24 mouse cellular contexts compared by ENCODE assay signal in genomic region chr3:59290551-59290950, GRCm38 (mm10). TPM values are rescaled to one million over a fixed set of nuclear protein-coding genes. Genes with fewer than 3 reads are reported as not detected.
DNase-seq lines count a peak whose midpoint lies in the region; ATAC-seq and TF ChIP-seq lines count a peak whose summit lies in the region.
"Had no signal": no experiment of that assay in that cellular context is flagged by ENCODE, and none has a peak within 500 bp of the region (broad histone marks: within the 10 kb centered on the region; RNA-seq: fewer than 3 reads in every experiment).

No protein-coding gene starts in this region.

- intact Hi-C loops in heart, postnatal 25 days (cut with DNase I), result no loop called here

- no peaks in the 10 kb centered on the region for H3K79me2 ChIP-seq in liver, adult 2 months (ENCODE audit: control insufficient read depth, insufficient read depth, low read length)

- no peak overlapping the region for H3K4me3 ChIP-seq in liver, adult 2 months (ENCODE audit: insufficient read depth, low read depth, low read length)
- H3K4me3 ChIP-seq in liver, embryonic 11.5 days (ENCODE audit: low read depth, low read length), result no peak overlapping the region
- H3K4me3 ChIP-seq: embryonic facial prominence, embryonic 15.5 days; erythroblast, embryonic 14.5 days; forebrain, embryonic 12.5 days; heart, embryonic 10.5 days; hindbrain, embryonic 10.5 days; intestine, embryonic 15.5 days had no signal

- H3K9me3 ChIP-seq in liver, embryonic 11.5 days (ENCODE audit: control insufficient read depth, low read length), result no peaks in the 10 kb centered on the region
- H3K9me3 ChIP-seq: embryonic facial prominence, embryonic 15.5 days; forebrain, embryonic 12.5 days; heart, embryonic 10.5 days; hindbrain, embryonic 10.5 days; intestine, embryonic 15.5 days had no signal

- 17% methylated on average over 2 of the region's 2 CpGs for WGBS in liver, adult 2 months
- WGBS in liver, embryonic 11.5 days, result 73% methylated on average over 2 of the region's 2 CpGs

- no peak for TF ChIP-seq CTCF in liver, adult 2 months (IDR thresholded peaks at IDR 0.05; ENCODE audit: low read depth, low read length)

- no peak for TF ChIP-seq POLR2A in liver, adult 2 months (IDR thresholded peaks at IDR 0.05; ENCODE audit: extremely low read depth, insufficient read depth, low read length)

- H3K27me3 ChIP-seq in liver, adult 2 months (ENCODE audit: control insufficient read depth, insufficient read depth, low read length), result no peaks in the 10 kb centered on the region
- no peaks in the 10 kb centered on the region for H3K27me3 ChIP-seq in liver, embryonic 11.5 days (replicated peaks; ENCODE audit: control insufficient read depth, insufficient read depth, low read length)
- H3K27me3 ChIP-seq: CH12.LX; embryonic facial prominence, embryonic 15.5 days; forebrain, embryonic 12.5 days; intestine, embryonic 15.5 days had no signal

- no peak for ATAC-seq in liver, embryonic 11.5 days (replicated peaks; ENCODE audit: low FRiP score)
- no peak for ATAC-seq in frontal cortex, adult (ENCODE audit: low TSS enrichment)
- ATAC-seq: forebrain, embryonic 16.5 days; intestine, embryonic 15.5 days had no signal

- H3K4me1 ChIP-seq in liver, adult 2 months (ENCODE audit: control insufficient read depth, insufficient read depth, low read length), result no peaks in the 10 kb centered on the region
- H3K4me1 ChIP-seq in liver, embryonic 11.5 days (replicated peaks; ENCODE audit: control insufficient read depth, insufficient read depth, low read length), result no peaks in the 10 kb centered on the region
- H3K4me1 ChIP-seq: forebrain, embryonic 12.5 days; heart, embryonic 10.5 days; hindbrain, embryonic 10.5 days; intestine, embryonic 15.5 days had no signal

- H3K4me2 ChIP-seq in liver, embryonic 11.5 days, result no peak overlapping the region
- H3K4me2 ChIP-seq: embryonic facial prominence, embryonic 15.5 days; forebrain, embryonic 12.5 days; hindbrain, embryonic 14.5 days; intestine, embryonic 15.5 days had no signal

- no peak overlapping the region for H3K27ac ChIP-seq in liver, adult 2 months (replicated peaks; ENCODE audit: insufficient read depth, low read depth, low read length)
- no peak overlapping the region for H3K27ac ChIP-seq in liver, embryonic 11.5 days (ENCODE audit: low read depth, low read length)
- H3K27ac ChIP-seq: embryonic facial prominence, embryonic 15.5 days; forebrain, embryonic 12.5 days; heart, embryonic 10.5 days; hindbrain, embryonic 10.5 days; hindbrain, embryonic 14.5 days; intestine, embryonic 15.5 days had no signal

- DNase-seq in liver, adult 2 months (ENCODE audit: extremely low read depth, low read depth, low spot score), result peak; percentile 19
- no peak for DNase-seq in liver, embryonic 11.5 days (ENCODE audit: low spot score)
- peak; percentile 75 for DNase-seq in Muller cell, postnatal 12 days (ENCODE audit: inconsistent ontology term)
- peak; percentile 47 for DNase-seq in fat pad, adult 2 months (ENCODE audit: extremely low read depth, low read depth, low spot score)
- no peak for DNase-seq in ovary, postnatal 36 days (ENCODE audit: low spot score)
- no peak for DNase-seq in heart, postnatal 25 days (ENCODE audit: low spot score)
- DNase-seq: adrenal gland, postnatal 25 days; cerebellum, adult 18-20 months; cerebellum, adult 9-11 months; cerebellum, postnatal 36 days; gastrocnemius, postnatal 14 days; heart, adult 11 months; heart, postnatal 10 days; kidney, adult 8-10 months had no signal

- no peaks in the 10 kb centered on the region for H3K36me3 ChIP-seq in liver, adult 2 months (ENCODE audit: control insufficient read depth, insufficient read depth, low read length)
- no peaks in the 10 kb centered on the region for H3K36me3 ChIP-seq in liver, embryonic 11.5 days (ENCODE audit: control insufficient read depth, insufficient read depth, low read length)
- H3K36me3 ChIP-seq: embryonic facial prominence, embryonic 15.5 days; forebrain, embryonic 12.5 days; hindbrain, embryonic 10.5 days; intestine, embryonic 15.5 days had no signal

- no peak overlapping the region for H3K9ac ChIP-seq in liver, adult 2 months (ENCODE audit: low read depth, low read length)
- H3K9ac ChIP-seq in liver, embryonic 11.5 days (ENCODE audit: low read depth, low read length), result no peak overlapping the region
- H3K9ac ChIP-seq: embryonic facial prominence, embryonic 15.5 days; forebrain, embryonic 12.5 days; hindbrain, embryonic 14.5 days; intestine, embryonic 15.5 days had no signal

RNA-seq across cellular contexts. Expression of gene P2ry12, which starts 27.9 kb away (rescaled TPM):
- total RNA-seq in liver, adult 2 months (2014; rRNA removed), result 2.3 and 2.6 TPM in 2 replicates
- 1.3 and 1.7 TPM in 2 replicates for polyA plus RNA-seq in liver, adult 2 months (2012; rRNA removed)
- 1.9 and 2.2 TPM in 2 replicates for polyA plus RNA-seq in liver, embryonic 11.5 days (2014; fragmentation: Nextera tagmentation; extraction: Ambion mirVana)
- total RNA-seq in heart, postnatal 25 days (2021), result 1 to 10 TPM; 2.1 to 3.1 TPM
- polyA plus RNA-seq: erythroblast, embryonic 14.5 days had no signal

RNA-seq across cellular contexts. Expression of gene Igsf10, which starts 53.6 kb away (rescaled TPM):
- total RNA-seq in liver, adult 2 months (2014; rRNA removed), result 0.65 and 1.0 TPM in 2 replicates
- polyA plus RNA-seq in liver, adult 2 months (2012; rRNA removed), result 0.22 and 0.23 TPM in 2 replicates
- 1.1 and 1.2 TPM in 2 replicates for polyA plus RNA-seq in liver, embryonic 11.5 days (2014; fragmentation: Nextera tagmentation; extraction: Ambion mirVana)
- total RNA-seq in heart, postnatal 25 days (2021), result 1 to 10 TPM; 2.8 to 4.2 TPM
- total RNA-seq: CH12.LX had no signal
- polyA plus RNA-seq: erythroblast, embryonic 14.5 days had no signal

Comparison
In these comparisons a context has a peak if more than half of its experiments do, and no peak if none do; other contexts are left out.
1. DNase-seq: peak in liver, adult 2 months (single experiment), Muller cell, postnatal 12 days (single experiment) and fat pad, adult 2 months (single experiment); none in liver, embryonic 11.5 days (single experiment), ovary, postnatal 36 days (single experiment) and heart, postnatal 25 days (single experiment).